Mouse (Mus musculus): ENCODE measurements around the gene Lca5l. TPM values are rescaled to one million over a fixed set of nuclear protein-coding genes. Genes with fewer than 3 reads are reported as not detected.
A peak's percentile ranks its signal among the peaks of the same experiment; 100 is the strongest.

The Lca5l gene
- total and polyA plus RNA-seq, 2 experiments from 2014 or later, result 2.1 to 3.9 TPM

DNA sequence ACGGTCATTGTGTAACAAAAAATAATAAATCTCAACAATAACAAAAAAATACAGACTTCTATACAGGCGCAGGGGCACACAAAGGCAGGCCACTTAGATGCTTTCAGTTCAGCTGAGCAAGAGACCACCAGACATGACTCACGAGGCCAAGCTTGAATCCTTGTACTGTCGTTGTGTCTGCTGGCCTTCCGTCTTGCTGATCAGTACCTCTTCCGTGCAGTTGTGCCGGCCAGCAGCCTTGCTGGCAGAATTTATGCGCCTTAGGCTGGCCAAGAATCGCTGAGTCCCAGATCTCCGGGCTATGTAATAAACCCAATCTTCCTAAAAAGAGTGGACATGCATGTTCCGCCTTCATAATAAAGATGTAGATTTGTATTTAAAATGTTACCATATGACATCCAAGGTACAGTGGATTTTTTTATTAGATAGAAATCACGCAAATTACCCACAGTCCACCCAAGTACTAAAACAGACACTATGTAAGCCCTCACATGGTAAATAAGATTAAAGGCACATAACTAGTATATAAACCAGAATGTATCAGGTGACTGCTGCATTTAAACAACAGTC lies 33.5 kb downstream of the Lca5l start:
- peak; percentile 25 for DNase-seq
- Histone ChIP-seq H3K9ac (peak overlapping the region; percentile 76), H3K27ac (ENCODE audit: low read depth, low read length) (peak overlapping the region; percentile 70; the same call in 1 of the 2 replicates), H3K36me3 (ENCODE audit: insufficient read depth) (peaks cover 24% of the 10 kb centered on the region), H3K27me3 (ENCODE audit: insufficient read depth, low read length) (no peaks in the 10 kb centered on the region), H3K4me2 (ENCODE audit: low read depth) (peak overlapping the region; percentile 94), H3K9me3 (ENCODE audit: low read length) (no peaks in the 10 kb centered on the region), H3K4me3 (ENCODE audit: low read depth, low read length) (peak overlapping the region; percentile 50), H3K4me1 (ENCODE audit: insufficient read depth) (peaks cover 6% of the 10 kb centered on the region; the same call in 1 of the 2 replicates)
- no peak for TF ChIP-seq CTCF (IDR thresholded peaks at IDR 0.05; ENCODE audit: low read depth)
- WGBS, result 56% methylated on average over 12 of the region's 12 CpGs
- ATAC-seq, result no peak

- Histone ChIP-seq H3K27ac (ENCODE audit: low read depth, low read length) (no peak overlapping the region), H3K36me3 (ENCODE audit: insufficient read depth) (peaks cover 35% of the 10 kb centered on the region), H3K9me3 (ENCODE audit: low read length) (no peaks in the 10 kb centered on the region), H3K9ac (no peak overlapping the region), H3K4me2 (ENCODE audit: low read depth) (no peak overlapping the region), H3K4me3 (ENCODE audit: low read depth, low read length) (no peak overlapping the region), H3K27me3 (ENCODE audit: insufficient read depth, low read length) (no peaks in the 10 kb centered on the region), H3K4me1 (ENCODE audit: insufficient read depth) (peaks cover 6% of the 10 kb centered on the region; the same call in 1 of the 2 replicates)
- TF ChIP-seq CTCF (IDR thresholded peaks at IDR 0.05; ENCODE audit: low read depth), result no peak
- DNase-seq (no peak), ATAC-seq (no peak)
- 87% methylated on average over 11 of the region's 11 CpGs for WGBS
Measured at GRCm38 (mm10) chr16:96157171-96157570, 34.9 kb downstream of the Lca5l start.

- H3K9ac ChIP-seq, result no peak overlapping the region
- 61% methylated on average over 8 of the region's 8 CpGs for WGBS
- H3K27me3 ChIP-seq (ENCODE audit: insufficient read depth, low read length), result no peaks in the 10 kb centered on the region
- H3K36me3 ChIP-seq (ENCODE audit: insufficient read depth), result peaks cover 36% of the 10 kb centered on the region
- H3K27ac ChIP-seq (ENCODE audit: low read depth, low read length), result no peak overlapping the region
- H3K9me3 ChIP-seq (ENCODE audit: low read length), result no peaks in the 10 kb centered on the region
- peaks cover 6% of the 10 kb centered on the region; the same call in 1 of the 2 replicates for H3K4me1 ChIP-seq (ENCODE audit: insufficient read depth)
- ATAC-seq, result no peak
- TF ChIP-seq CTCF (IDR thresholded peaks at IDR 0.05; ENCODE audit: low read depth), result no peak
- DNase-seq, result peak; percentile 57
- no peak overlapping the region for H3K4me2 ChIP-seq (ENCODE audit: low read depth)
- no peak overlapping the region for H3K4me3 ChIP-seq (ENCODE audit: low read depth, low read length)
Measured at GRCm38 (mm10) chr16:96156019-96156418, 36.1 kb downstream of the Lca5l start.

DNA sequence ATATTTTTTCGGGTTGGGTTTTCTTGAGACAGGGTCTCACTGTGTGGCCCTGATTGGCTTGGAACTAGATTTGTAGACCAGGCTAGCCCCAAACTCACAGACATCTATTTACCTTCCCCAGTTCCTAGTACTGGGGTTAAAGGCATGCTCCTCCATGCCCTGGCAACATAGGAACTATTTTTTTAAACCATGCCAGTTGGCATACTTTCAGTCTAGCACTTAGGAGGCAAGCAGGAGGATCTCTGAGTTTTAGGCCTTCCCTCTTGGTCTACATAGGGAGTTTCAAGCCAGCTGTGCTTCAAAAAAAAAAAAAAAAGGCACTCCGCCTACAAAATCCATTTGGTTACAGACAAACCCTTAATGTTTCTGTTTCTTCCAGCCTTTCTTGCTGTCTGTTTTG lies 37.6 kb downstream of the Lca5l start:
- H3K9me3 ChIP-seq (ENCODE audit: low read length), result no peaks in the 10 kb centered on the region
- ATAC-seq (no peak), DNase-seq (no peak)
- H3K27me3 ChIP-seq (ENCODE audit: insufficient read depth, low read length), result no peaks in the 10 kb centered on the region
- no peak overlapping the region for H3K4me2 ChIP-seq (ENCODE audit: low read depth)
- H3K4me1 ChIP-seq (ENCODE audit: insufficient read depth), result peaks cover 6% of the 10 kb centered on the region; the same call in 1 of the 2 replicates
- H3K36me3 ChIP-seq (ENCODE audit: insufficient read depth), result peaks cover 36% of the 10 kb centered on the region
- H3K9ac ChIP-seq, result no peak overlapping the region
- no peak overlapping the region for H3K4me3 ChIP-seq (ENCODE audit: low read depth, low read length)
- 90% methylated on average over 2 of the region's 2 CpGs for WGBS
- TF ChIP-seq CTCF (IDR thresholded peaks at IDR 0.05; ENCODE audit: low read depth), result no peak
- no peak overlapping the region for H3K27ac ChIP-seq (ENCODE audit: low read depth, low read length)

GRCm38 (mm10) chr16:96151551-96151950 lies 40.5 kb downstream of the Lca5l start:
- Histone ChIP-seq H3K4me1 (ENCODE audit: insufficient read depth) (no peaks in the 10 kb centered on the region), H3K9ac (no peak overlapping the region), H3K27me3 (ENCODE audit: insufficient read depth, low read length) (no peaks in the 10 kb centered on the region), H3K36me3 (ENCODE audit: insufficient read depth) (peaks cover 32% of the 10 kb centered on the region), H3K4me3 (ENCODE audit: low read depth, low read length) (no peak overlapping the region), H3K27ac (ENCODE audit: low read depth, low read length) (no peak overlapping the region), H3K4me2 (ENCODE audit: low read depth) (no peak overlapping the region), H3K9me3 (ENCODE audit: low read length) (no peaks in the 10 kb centered on the region)
- peak; percentile 61 for ATAC-seq
- WGBS, result 20% methylated on average over 9 of the region's 9 CpGs
- peak; percentile 93 for TF ChIP-seq CTCF (IDR thresholded peaks at IDR 0.05; ENCODE audit: low read depth)
- peak; percentile 63 for DNase-seq

DNA sequence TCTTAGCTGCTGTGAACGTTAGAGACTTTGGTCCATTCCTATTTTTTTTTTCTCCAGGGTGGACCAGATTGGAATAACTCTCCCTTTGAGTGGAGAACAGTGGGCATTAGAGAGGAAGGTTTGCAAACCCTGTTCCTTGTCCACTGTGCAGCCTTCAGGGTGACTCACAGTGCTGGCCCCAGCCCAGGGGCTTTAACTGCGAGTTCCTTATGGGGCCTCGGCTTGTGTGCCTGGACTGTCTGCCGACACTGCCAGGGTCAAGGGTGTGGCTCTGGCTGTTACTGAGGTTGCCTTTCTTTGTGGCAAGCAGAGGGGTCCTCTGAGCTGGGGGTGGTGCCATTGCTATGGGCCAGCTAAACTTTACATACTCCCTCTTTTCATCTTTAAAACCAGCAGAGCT lies 41.1 kb downstream of the Lca5l start:
- Histone ChIP-seq H3K4me1 (ENCODE audit: insufficient read depth) (no peaks in the 10 kb centered on the region), H3K4me3 (ENCODE audit: low read depth, low read length) (no peak overlapping the region), H3K27ac (ENCODE audit: low read depth, low read length) (no peak overlapping the region), H3K27me3 (ENCODE audit: insufficient read depth, low read length) (no peaks in the 10 kb centered on the region), H3K4me2 (ENCODE audit: low read depth) (no peak overlapping the region), H3K9me3 (ENCODE audit: low read length) (no peaks in the 10 kb centered on the region), H3K36me3 (ENCODE audit: insufficient read depth) (peaks cover 32% of the 10 kb centered on the region), H3K9ac (no peak overlapping the region)
- ATAC-seq (no peak), DNase-seq (no peak)
- no peak for TF ChIP-seq CTCF (IDR thresholded peaks at IDR 0.05; ENCODE audit: low read depth)
- 65% methylated on average over 4 of the region's 4 CpGs for WGBS

GRCm38 (mm10) chr16:96149311-96149710 lies 42.8 kb downstream of the Lca5l start:
- no peak for TF ChIP-seq CTCF (IDR thresholded peaks at IDR 0.05; ENCODE audit: low read depth)
- no peak overlapping the region for H3K27ac ChIP-seq (ENCODE audit: low read depth, low read length)
- no peak overlapping the region for H3K4me3 ChIP-seq (ENCODE audit: low read depth, low read length)
- 77% methylated on average over 9 of the region's 9 CpGs for WGBS
- H3K27me3 ChIP-seq (ENCODE audit: insufficient read depth, low read length), result no peaks in the 10 kb centered on the region
- no peak overlapping the region for H3K4me2 ChIP-seq (ENCODE audit: low read depth)
- no peak for DNase-seq
- H3K4me1 ChIP-seq (ENCODE audit: insufficient read depth), result no peaks in the 10 kb centered on the region
- ATAC-seq, result no peak
- peaks cover 20% of the 10 kb centered on the region for H3K36me3 ChIP-seq (ENCODE audit: insufficient read depth)
- H3K9me3 ChIP-seq (ENCODE audit: low read length), result no peaks in the 10 kb centered on the region
- no peak overlapping the region for H3K9ac ChIP-seq
